Mouse (Mus musculus): Measurements from ENCODE around the gene Timm17a. TPM values are rescaled to one million over a fixed set of nuclear protein-coding genes. Genes with fewer than 3 reads are reported as not detected.

Timm17a gene
- polyA plus RNA-seq, 1 experiment from 2014 or later = 278 TPM

Other genes starting within 250 kb of the Timm17a start
- 0.45 and 0.49 TPM in 2 replicates for gene Lgr6, start 208.5 kb downstream of the Timm17a start, polyA plus RNA-seq (2015; fragmentation: Nextera tagmentation; extraction: Ambion mirVana)
- gene Ptpn7, start 181.1 kb downstream of the Timm17a start, polyA plus RNA-seq (2015; fragmentation: Nextera tagmentation; extraction: Ambion mirVana) = 2.0 TPM in 2 replicates
- 60.6 TPM in 2 replicates for gene Arl8a, start 167.0 kb downstream of the Timm17a start, polyA plus RNA-seq (2015; fragmentation: Nextera tagmentation; extraction: Ambion mirVana)
- gene Gpr37l1, start 146.1 kb downstream of the Timm17a start, polyA plus RNA-seq (2015; fragmentation: Nextera tagmentation; extraction: Ambion mirVana) = 0.47 and 0.73 TPM in 2 replicates
- gene Elf3, start 55.2 kb downstream of the Timm17a start, polyA plus RNA-seq (2015; fragmentation: Nextera tagmentation; extraction: Ambion mirVana) = 209 and 213 TPM in 2 replicates
- 155 and 158 TPM in 2 replicates for gene Rnpep, start 29.7 kb downstream of the Timm17a start, polyA plus RNA-seq (2015; fragmentation: Nextera tagmentation; extraction: Ambion mirVana)
- 11.1 and 11.2 TPM in 2 replicates for gene Lmod1, start 11.0 kb upstream of the Timm17a start, polyA plus RNA-seq (2015; fragmentation: Nextera tagmentation; extraction: Ambion mirVana)
- 29.5 and 30.2 TPM in 2 replicates for gene Shisa4, start 61.5 kb upstream of the Timm17a start, polyA plus RNA-seq (2015; fragmentation: Nextera tagmentation; extraction: Ambion mirVana)
- 85.6 and 92.2 TPM in 2 replicates for gene Ipo9, start 116.7 kb upstream of the Timm17a start, polyA plus RNA-seq (2015; fragmentation: Nextera tagmentation; extraction: Ambion mirVana)